Mouse (Mus musculus) MEL (cell line): ENCODE data around the gene Sec22c. TPM values are rescaled to one million over a fixed set of nuclear protein-coding genes. Genes with fewer than 3 reads are reported as not detected.

Experiments used
- DNase-seq: peaks from one replicate; pipeline ENCODE4 v3.0.0; 2011; ENCODE audit warnings: low read depth, low spot score
- H3K27ac ChIP-seq: 2 replicates; pipeline ENCODE4 v1.5.1; 2012; ENCODE audit warnings: low read depth, mild to moderate bottlenecking, control low read depth, low read length, moderate library complexity; ENCODE audit not compliant: control insufficient read depth
- H3K27me3 ChIP-seq, 2 experiments: fragments of 150-350 bp in 1 of 2; sonication (generic) in 1 of 2; 2 replicates each; pipeline ENCODE4 v1.6.1; 2012; ENCODE audit warnings: low read length in 2 of 2, mild to moderate bottlenecking in 2 of 2, improper control_type of control experiment in 1 of 2, moderate library complexity in 1 of 2; ENCODE audit not compliant: insufficient read depth in 2 of 2, control insufficient read depth in 1 of 2
- H3K36me3 ChIP-seq, 2 experiments: 2 replicates each; pipeline ENCODE4 v1.6.1; 2012 to 2014; ENCODE audit warnings: low read length in 2 of 2, improper control_type of control experiment in 1 of 2, inconsistent platforms in 1 of 2, mild to moderate bottlenecking in 1 of 2; ENCODE audit not compliant: insufficient read depth in 2 of 2, control insufficient read depth in 1 of 2
- H3K4me1 ChIP-seq, 2 experiments: fragments of 150-350 bp in 1 of 2; sonication (generic) in 1 of 2; 2 replicates each; pipeline ENCODE4 v1.6.1; 2012; ENCODE audit warnings: low read length in 2 of 2, improper control_type of control experiment in 1 of 2, mild to moderate bottlenecking in 1 of 2; ENCODE audit not compliant: insufficient read depth in 2 of 2, control insufficient read depth in 1 of 2
- H3K4me3 ChIP-seq, 2 experiments: fragments of 150-350 bp in 1 of 2; sonication (generic) in 1 of 2; 2 replicates each; pipeline ENCODE4 v1.5.1; 2012; ENCODE audit warnings: low read depth in 2 of 2, low read length in 2 of 2, mild to moderate bottlenecking in 2 of 2, moderate library complexity in 2 of 2, control low read depth in 1 of 2, improper control_type of control experiment in 1 of 2; ENCODE audit not compliant: control insufficient read depth in 1 of 2, insufficient read depth in 1 of 2
- H3K79me2 ChIP-seq: 2 replicates; pipeline ENCODE4 v1.6.1; 2012; ENCODE audit warnings: mild to moderate bottlenecking, low read length, moderate library complexity; ENCODE audit not compliant: control insufficient read depth, poor library complexity, insufficient read depth
- H3K9ac ChIP-seq: 2 replicates; pipeline ENCODE4 v1.6.1; 2012; ENCODE audit warnings: low read depth, mild to moderate bottlenecking, control low read depth, low read length, moderate library complexity; ENCODE audit not compliant: control insufficient read depth, poor library complexity, severe bottlenecking
- H3K9me3 ChIP-seq: fragments of 150-350 bp; sonication (generic); replicated peaks from 2 replicates; pipeline ENCODE4 v1.6.1; 2012; ENCODE audit warnings: mild to moderate bottlenecking, low read length, improper control_type of control experiment, moderate library complexity; ENCODE audit not compliant: insufficient read depth
- CHD1 ChIP-seq: IDR thresholded peaks from 2 replicates; pipeline ENCODE4 v1.6.1; 2012; ENCODE audit warnings: low read depth, mild to moderate bottlenecking, inconsistent platforms, low read length, improper control_type of control experiment
- CTCF ChIP-seq, 3 experiments: IDR thresholded peaks in 2 of 3; conservative IDR thresholded peaks in 1 of 3; 2 replicates each; pipeline ENCODE4 v1.5.1; 2011 to 2012; ENCODE audit warnings: low read length in 3 of 3, low read depth in 2 of 3, mild to moderate bottlenecking in 2 of 3, improper control_type of control experiment in 1 of 3, inconsistent platforms in 1 of 3, mixed read lengths in 1 of 3, moderate library complexity in 1 of 3; ENCODE audit not compliant: control insufficient read depth in 1 of 3, insufficient read depth in 1 of 3, poor library complexity in 1 of 3, severe bottlenecking in 1 of 3
- GABPA ChIP-seq: IDR thresholded peaks from 2 replicates; pipeline ENCODE4 v1.6.1; 2012; ENCODE audit warnings: low read depth, mild to moderate bottlenecking, inconsistent platforms, low read length, improper control_type of control experiment, moderate library complexity
- HCFC1 ChIP-seq: IDR thresholded peaks from 2 replicates; pipeline ENCODE4 v1.6.1; 2012; ENCODE audit warnings: low read depth, mild to moderate bottlenecking, inconsistent platforms, low read length, improper control_type of control experiment, moderate library complexity
- JUND ChIP-seq: IDR thresholded peaks from 2 replicates; pipeline ENCODE4 v1.6.1; 2011; ENCODE audit warnings: low read depth, mild to moderate bottlenecking, improper control_type of control experiment, low read length
- KAT2A ChIP-seq: conservative IDR thresholded peaks from 2 replicates; pipeline ENCODE4 v1.6.1; 2012; ENCODE audit warnings: low read depth, low read length, improper control_type of control experiment, inconsistent platforms
- MAFK ChIP-seq: IDR thresholded peaks from 2 replicates; pipeline ENCODE4 v1.6.1; 2011; ENCODE audit warnings: low read depth, mild to moderate bottlenecking, low read length, improper control_type of control experiment, borderline replicate concordance
- MAX ChIP-seq: IDR thresholded peaks from 2 replicates; pipeline ENCODE4 v1.6.1; 2011; ENCODE audit warnings: low read length, improper control_type of control experiment
- MXI1 ChIP-seq: IDR thresholded peaks from 2 replicates; pipeline ENCODE4 v1.6.1; 2011; ENCODE audit warnings: mild to moderate bottlenecking, low read depth, low read length, improper control_type of control experiment
- MYB ChIP-seq: IDR thresholded peaks from 2 replicates; pipeline ENCODE4 v1.6.1; 2011; ENCODE audit warnings: mild to moderate bottlenecking, low read depth, low read length, improper control_type of control experiment
- MYC ChIP-seq: IDR thresholded peaks from 2 replicates; pipeline ENCODE4 v1.6.1; 2011; ENCODE audit warnings: low read depth, mild to moderate bottlenecking, low read length, improper control_type of control experiment, moderate library complexity
- NELFE ChIP-seq: IDR thresholded peaks from 2 replicates; pipeline ENCODE4 v1.6.1; 2011; ENCODE audit warnings: low read depth, low read length, improper control_type of control experiment
- NRF1 ChIP-seq: IDR thresholded peaks from 2 replicates; pipeline ENCODE4 v1.6.1; 2014; ENCODE audit warnings: low read depth, mild to moderate bottlenecking, inconsistent platforms, low read length, improper control_type of control experiment, moderate library complexity; ENCODE audit not compliant: poor library complexity, insufficient read depth, severe bottlenecking
- POLR2A ChIP-seq, 2 experiments: IDR thresholded peaks; 2 replicates each; pipeline ENCODE4 v1.6.1; 2011 to 2012; ENCODE audit warnings: low read length in 2 of 2, mild to moderate bottlenecking in 2 of 2, control low read depth in 1 of 2, improper control_type of control experiment in 1 of 2, low read depth in 1 of 2, moderate library complexity in 1 of 2; ENCODE audit not compliant: control insufficient read depth in 1 of 2, insufficient read depth in 1 of 2, poor library complexity in 1 of 2
- POLR2AphosphoS2 ChIP-seq: IDR thresholded peaks from 2 replicates; pipeline ENCODE4 v1.6.1; 2011; ENCODE audit warnings: low read length, improper control_type of control experiment
- POLR2AphosphoS5 ChIP-seq: IDR thresholded peaks from 2 replicates; pipeline ENCODE4 v1.6.1; 2012; ENCODE audit warnings: low read depth, borderline replicate concordance, mild to moderate bottlenecking, inconsistent platforms, low read length, moderate library complexity, mixed read lengths
- SIN3A ChIP-seq: IDR thresholded peaks from 2 replicates; pipeline ENCODE4 v1.6.1; 2012; ENCODE audit warnings: low read length, improper control_type of control experiment, inconsistent platforms
- TAL1 ChIP-seq: IDR thresholded peaks from 2 replicates; pipeline ENCODE4 v1.6.1; 2012; ENCODE audit warnings: mild to moderate bottlenecking, inconsistent platforms, low read length, moderate library complexity, mixed read lengths
- TBP ChIP-seq: IDR thresholded peaks from 2 replicates; pipeline ENCODE4 v1.8.0; 2011; ENCODE audit warnings: low read depth, low read length, improper control_type of control experiment
- UBTF ChIP-seq: IDR thresholded peaks from 2 replicates; pipeline ENCODE4 v1.6.1; 2012; ENCODE audit warnings: low read depth, mild to moderate bottlenecking, inconsistent platforms, low read length, improper control_type of control experiment, moderate library complexity, borderline replicate concordance; ENCODE audit not compliant: insufficient read depth
- USF2 ChIP-seq, 2 experiments: IDR thresholded peaks; 2 replicates each; pipeline ENCODE4 v1.6.1; 2011 to 2012; ENCODE audit warnings: improper control_type of control experiment in 2 of 2, low read length in 2 of 2, borderline replicate concordance in 1 of 2, inconsistent platforms in 1 of 2, low read depth in 1 of 2, mild to moderate bottlenecking in 1 of 2; ENCODE audit not compliant: insufficient read depth in 1 of 2
- ZC3H11A ChIP-seq: IDR thresholded peaks from 2 replicates; pipeline ENCODE4 v1.6.1; 2012; ENCODE audit warnings: low read depth, mild to moderate bottlenecking, inconsistent platforms, low read length, improper control_type of control experiment
- ZKSCAN1 ChIP-seq: IDR thresholded peaks from 2 replicates; pipeline ENCODE4 v1.6.1; 2012; ENCODE audit warnings: low read depth, mild to moderate bottlenecking, inconsistent platforms, low read length, improper control_type of control experiment, moderate library complexity
- polyA plus RNA-seq, 2 experiments: library from polyadenylated mRNA; stranded (reverse) in 1 of 2; unstranded in 1 of 2; fragments of >175 nt in 1 of 2; fragments of >200 nt in 1 of 2; gene quantifications; 2 replicates each; pipeline versions ENCODE4 v1.2.1 to v1.2.4; 2012; ENCODE audit warnings: low replicate concordance in 2 of 2, low read depth in 1 of 2; ENCODE audit not compliant: insufficient read length in 2 of 2, insufficient read depth in 1 of 2, missing spikeins in 1 of 2
- total RNA-seq: library from RNA; depleted of rRNA; stranded (reverse); fragments of 300-350 nt; gene quantifications from 2 replicates; pipeline ENCODE4 v1.2.3, GENCODE M21; 2012

Gene Sec22c
- total and polyA plus RNA-seq, 3 experiments: 5.9 to 10.9 TPM; not detected in 1

GRCm38 (mm10) chr9:121704646-121705625 is at the start of gene Sec22c (continued):
- TF ChIP-seq NRF1 (peak; percentile 80), GABPA (no peak), KAT2A (no peak), TAL1 (no peak), CHD1 (no peak)

DNA sequence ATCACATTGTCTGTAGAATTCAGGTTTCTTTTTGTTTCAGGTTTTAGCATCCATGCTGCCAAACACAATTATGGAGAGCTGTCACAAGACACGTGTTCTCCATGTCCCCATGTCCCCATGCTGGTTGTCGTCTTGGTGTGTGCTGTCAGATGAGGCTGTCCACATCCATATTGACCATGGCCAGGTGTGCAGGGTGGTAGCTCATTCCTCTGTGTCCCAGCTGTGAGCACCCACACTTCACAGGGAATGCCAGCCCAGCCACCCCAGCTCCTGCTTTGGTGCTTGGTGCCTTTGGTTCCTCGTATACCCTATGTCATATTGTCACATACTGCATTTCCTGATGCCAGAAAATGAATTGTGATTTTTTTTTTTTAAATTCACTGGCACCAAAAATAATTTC is 49.3 kb upstream of the Sec22c start:
- Histone ChIP-seq H3K9ac (no peak overlapping the region), H3K79me2 (no peaks in the 10 kb centered on the region), H3K36me3 (peaks cover 0 to 21% of the 10 kb centered on the region in 2 experiments; a peak in 2 of 4 replicates), H3K27ac (no peak overlapping the region), H3K4me1 (no peaks in the 10 kb centered on the region), H3K27me3 (no peaks in the 10 kb centered on the region), H3K9me3 (no peaks in the 10 kb centered on the region), H3K4me3 (no peak overlapping the region)
- no peak for TF ChIP-seq CTCF (IDR thresholded peaks at IDR 0.05 in 2 of 3, conservative IDR thresholded peaks at IDR 0.05 in 1 of 3; ENCODE audit: control insufficient read depth in 1 of 3, insufficient read depth in 1 of 3, low read depth in 2 of 3, low read length in 3 of 3, poor library complexity in 1 of 3, severe bottlenecking in 1 of 3)
- no peak for TF ChIP-seq HCFC1
- no peak for TF ChIP-seq ZKSCAN1
- TF ChIP-seq TBP: no peak
- no peak for TF ChIP-seq UBTF
- no peak for TF ChIP-seq MYC
- no peak for TF ChIP-seq NELFE
- TF ChIP-seq POLR2AphosphoS5: no peak
- no peak for TF ChIP-seq MAFK
- no peak for TF ChIP-seq POLR2AphosphoS2
- no peak for TF ChIP-seq POLR2A (IDR thresholded peaks at IDR 0.05; ENCODE audit: control insufficient read depth in 1 of 2, insufficient read depth in 1 of 2, low read depth in 1 of 2, low read length in 2 of 2, poor library complexity in 1 of 2)
- no peak for TF ChIP-seq MYB
- TF ChIP-seq MXI1: no peak
- no peak for TF ChIP-seq MAX
- no peak for TF ChIP-seq JUND
- TF ChIP-seq ZC3H11A: no peak
- no peak for TF ChIP-seq GABPA
- no peak for TF ChIP-seq SIN3A
- no peak for TF ChIP-seq CHD1
- no peak for TF ChIP-seq USF2 (IDR thresholded peaks at IDR 0.05; ENCODE audit: borderline replicate concordance in 1 of 2, insufficient read depth in 1 of 2, low read depth in 1 of 2, low read length in 2 of 2)
- DNase-seq: no peak
